Mouse (Mus musculus): ENCODE data around the gene Chkb. TPM values are rescaled to one million over a fixed set of nuclear protein-coding genes. Genes with fewer than 3 reads are reported as not detected.

The Chkb gene
- total and polyA plus RNA-seq, 2 experiments from 2014 or later = 78.3 to 130 TPM

DNA sequence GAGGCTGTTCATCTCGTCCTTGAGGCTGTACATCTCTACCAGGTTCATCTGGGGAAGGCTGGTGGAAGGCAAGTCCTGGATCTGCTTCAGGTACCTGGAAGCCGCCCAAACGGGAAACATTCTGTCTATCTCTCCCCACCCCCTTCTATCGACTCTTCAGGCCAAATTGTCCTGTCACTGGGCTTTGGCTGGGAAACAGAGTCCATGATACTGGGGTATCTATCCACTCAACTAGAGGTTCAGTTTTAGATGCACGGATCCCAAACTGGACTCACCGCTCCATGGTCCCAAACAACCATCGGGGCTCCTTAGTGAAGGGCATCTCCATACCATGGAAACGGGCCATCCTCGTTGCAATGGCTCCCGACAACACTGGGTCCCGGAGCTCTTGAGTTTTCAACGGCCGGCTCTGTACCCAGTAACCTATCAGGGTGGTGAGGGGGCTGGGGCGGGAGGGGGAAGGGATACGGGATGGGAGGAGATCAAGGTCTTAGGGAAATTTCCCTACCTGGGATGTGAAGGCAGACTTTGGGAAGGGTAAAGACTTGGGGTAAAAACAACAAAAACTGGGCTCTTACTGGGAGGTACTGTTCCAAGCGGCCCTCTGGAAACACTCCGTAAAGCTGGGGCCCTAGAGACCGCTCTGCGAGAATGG, 1.4 kb downstream of the Chkb start:
- TF ChIP-seq EP300 (IDR thresholded peaks at IDR 0.05; ENCODE audit: low read depth) (no peak), CTCF (IDR thresholded peaks at IDR 0.05; ENCODE audit: low read depth) (no peak)
- no peaks in the 10 kb centered on the region for H3K9me3 ChIP-seq (replicated peaks; ENCODE audit: control insufficient read depth, low read length)
- H3K9ac ChIP-seq (replicated peaks; ENCODE audit: low read depth, low read length) = peak overlapping the region; percentile 90
- DNase-seq (ENCODE audit: low spot score) (no peak), ATAC-seq (ENCODE audit: insufficient read depth, low read depth) (no peak)
- H3K27me3 ChIP-seq (ENCODE audit: control insufficient read depth, insufficient read depth, low read length) = no peaks in the 10 kb centered on the region
- 79% methylated on average over 19 of the region's 19 CpGs for WGBS
- peak overlapping the region; percentile 96 for H3K4me2 ChIP-seq (ENCODE audit: low read depth, low read length)
- H3K4me1 ChIP-seq (ENCODE audit: control insufficient read depth, insufficient read depth) = peaks cover 37% of the 10 kb centered on the region
- H3K27ac ChIP-seq (ENCODE audit: low read depth) = peak overlapping the region; percentile 99; the same call in 1 of the 2 replicates
- peaks cover 10% of the 10 kb centered on the region for H3K36me3 ChIP-seq (replicated peaks; ENCODE audit: control insufficient read depth, insufficient read depth, low read length)
- peak overlapping the region; percentile 82 for H3K4me3 ChIP-seq (ENCODE audit: low read depth, low read length)

- no peak for DNase-seq (ENCODE audit: low spot score)
- H3K27ac ChIP-seq (ENCODE audit: low read depth) = peak overlapping the region; percentile 100
- peak overlapping the region; percentile 60; the same call in 1 of the 2 replicates for H3K4me2 ChIP-seq (ENCODE audit: low read depth, low read length)
- H3K36me3 ChIP-seq (replicated peaks; ENCODE audit: control insufficient read depth, insufficient read depth, low read length) = peaks cover 18% of the 10 kb centered on the region
- H3K9me3 ChIP-seq (replicated peaks; ENCODE audit: control insufficient read depth, low read length) = no peaks in the 10 kb centered on the region
- H3K9ac ChIP-seq (replicated peaks; ENCODE audit: low read depth, low read length) = no peak overlapping the region
- no peak overlapping the region for H3K4me3 ChIP-seq (ENCODE audit: low read depth, low read length)
- peaks cover 36% of the 10 kb centered on the region for H3K4me1 ChIP-seq (ENCODE audit: control insufficient read depth, insufficient read depth)
- WGBS = 58% methylated on average over 10 of the region's 10 CpGs
- ATAC-seq (ENCODE audit: insufficient read depth, low read depth) = no peak
- no peaks in the 10 kb centered on the region for H3K27me3 ChIP-seq (ENCODE audit: control insufficient read depth, insufficient read depth, low read length)
- no peak for TF ChIP-seq EP300 (IDR thresholded peaks at IDR 0.05; ENCODE audit: low read depth)
- TF ChIP-seq CTCF (IDR thresholded peaks at IDR 0.05; ENCODE audit: low read depth) = no peak
Observed at GRCm38 (mm10) chr15:89426716-89427115, 3.0 kb downstream of the Chkb start.

DNA sequence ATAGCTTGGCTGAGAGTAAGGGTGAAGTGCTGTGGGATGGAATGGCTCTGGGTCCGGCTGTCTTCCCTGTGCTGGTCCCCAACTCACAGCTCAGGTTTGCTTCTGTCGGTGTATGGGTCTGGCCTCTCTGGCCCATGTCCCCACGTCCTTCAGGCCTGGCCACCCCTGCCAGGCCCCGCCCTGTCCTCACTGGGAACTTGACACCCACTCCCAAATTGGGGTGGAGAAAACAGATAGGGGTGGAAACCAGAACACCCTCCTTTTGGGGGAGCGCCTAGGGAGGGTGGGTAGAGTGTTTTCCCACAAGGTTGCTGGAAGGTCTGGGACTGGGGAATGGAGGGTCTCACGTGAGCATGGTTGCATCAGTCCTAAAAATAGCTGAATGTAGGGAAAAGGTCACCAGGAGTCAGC, 4.0 kb downstream of the Chkb start, which contains the start of gene Cpt1b:
Cpt1b (minus strand) TSS at position 153 of the 411 bp plus-strand sequence.
- peak within 1 kb of the TSS; percentile 93 for H3K9ac ChIP-seq (replicated peaks; ENCODE audit: low read depth, low read length)
- TF ChIP-seq CTCF (IDR thresholded peaks at IDR 0.05; ENCODE audit: low read depth) (no peak), EP300 (IDR thresholded peaks at IDR 0.05; ENCODE audit: low read depth) (peak; percentile 98)
- H3K36me3 ChIP-seq (replicated peaks; ENCODE audit: control insufficient read depth, insufficient read depth, low read length) = peaks cover 27% of the 10 kb centered on the region
- peaks cover 33% of the 10 kb centered on the region for H3K4me1 ChIP-seq (ENCODE audit: control insufficient read depth, insufficient read depth)
- WGBS = 16% methylated on average over 6 of the region's 6 CpGs
- DNase-seq (ENCODE audit: low spot score) (peak; percentile 92), ATAC-seq (ENCODE audit: insufficient read depth, low read depth) (peak; percentile 81)
- H3K9me3 ChIP-seq (replicated peaks; ENCODE audit: control insufficient read depth, low read length) = no peaks in the 10 kb centered on the region
- H3K4me2 ChIP-seq (ENCODE audit: low read depth, low read length) = peak within 1 kb of the TSS; percentile 60
- H3K4me3 ChIP-seq (ENCODE audit: low read depth, low read length) = peak within 1 kb of the TSS; percentile 66
- no peaks in the 10 kb centered on the region for H3K27me3 ChIP-seq (ENCODE audit: control insufficient read depth, insufficient read depth, low read length)
- peak within 1 kb of the TSS; percentile 100 for H3K27ac ChIP-seq (ENCODE audit: low read depth)

GRCm38 (mm10) chr15:89424621-89425020, 5.1 kb downstream of the Chkb start:
- H3K27ac ChIP-seq (ENCODE audit: low read depth) = peak overlapping the region; percentile 100
- WGBS = 62% methylated on average over 8 of the region's 8 CpGs
- peak overlapping the region; percentile 60 for H3K4me2 ChIP-seq (ENCODE audit: low read depth, low read length)
- H3K4me1 ChIP-seq (ENCODE audit: control insufficient read depth, insufficient read depth) = peaks cover 33% of the 10 kb centered on the region
- TF ChIP-seq CTCF (IDR thresholded peaks at IDR 0.05; ENCODE audit: low read depth) (no peak), EP300 (IDR thresholded peaks at IDR 0.05; ENCODE audit: low read depth) (no peak)
- DNase-seq (ENCODE audit: low spot score) = no peak
- H3K4me3 ChIP-seq (ENCODE audit: low read depth, low read length) = peak overlapping the region; percentile 66
- no peaks in the 10 kb centered on the region for H3K27me3 ChIP-seq (ENCODE audit: control insufficient read depth, insufficient read depth, low read length)
- peak overlapping the region; percentile 93 for H3K9ac ChIP-seq (replicated peaks; ENCODE audit: low read depth, low read length)
- peaks cover 37% of the 10 kb centered on the region for H3K36me3 ChIP-seq (replicated peaks; ENCODE audit: control insufficient read depth, insufficient read depth, low read length)
- no peak for ATAC-seq (ENCODE audit: insufficient read depth, low read depth)
- no peaks in the 10 kb centered on the region for H3K9me3 ChIP-seq (replicated peaks; ENCODE audit: control insufficient read depth, low read length)

- DNase-seq (ENCODE audit: low spot score) = no peak
- Histone ChIP-seq H3K27me3 (ENCODE audit: control insufficient read depth, insufficient read depth, low read length) (no peaks in the 10 kb centered on the region), H3K4me1 (ENCODE audit: control insufficient read depth, insufficient read depth) (peaks cover 20% of the 10 kb centered on the region), H3K4me2 (ENCODE audit: low read depth, low read length) (no peak overlapping the region), H3K4me3 (ENCODE audit: low read depth, low read length) (no peak overlapping the region), H3K9me3 (replicated peaks; ENCODE audit: control insufficient read depth, low read length) (no peaks in the 10 kb centered on the region), H3K9ac (replicated peaks; ENCODE audit: low read depth, low read length) (no peak overlapping the region), H3K36me3 (replicated peaks; ENCODE audit: control insufficient read depth, insufficient read depth, low read length) (peaks cover 53% of the 10 kb centered on the region), H3K27ac (ENCODE audit: low read depth) (no peak overlapping the region)
- ATAC-seq (ENCODE audit: insufficient read depth, low read depth) = no peak
- TF ChIP-seq EP300 (IDR thresholded peaks at IDR 0.05; ENCODE audit: low read depth) = no peak
- no peak for TF ChIP-seq CTCF (IDR thresholded peaks at IDR 0.05; ENCODE audit: low read depth)
- 91% methylated on average over 9 of the region's 9 CpGs for WGBS
Observed at GRCm38 (mm10) chr15:89421938-89422337, 7.8 kb downstream of the Chkb start.
